Mouse (Mus musculus): Measurements from ENCODE around the gene D10Wsu102e. TPM values are rescaled to one million over a fixed set of nuclear protein-coding genes. Genes with fewer than 3 reads are reported as not detected.
"Not testable (repeated sequence)": the region's sequence is repeated elsewhere in the genome, so short reads cannot be mapped to it uniquely, and the experiment has no call there.

D10Wsu102e gene
- polyA plus RNA-seq, 1 experiment = 1.7 TPM

DNA sequence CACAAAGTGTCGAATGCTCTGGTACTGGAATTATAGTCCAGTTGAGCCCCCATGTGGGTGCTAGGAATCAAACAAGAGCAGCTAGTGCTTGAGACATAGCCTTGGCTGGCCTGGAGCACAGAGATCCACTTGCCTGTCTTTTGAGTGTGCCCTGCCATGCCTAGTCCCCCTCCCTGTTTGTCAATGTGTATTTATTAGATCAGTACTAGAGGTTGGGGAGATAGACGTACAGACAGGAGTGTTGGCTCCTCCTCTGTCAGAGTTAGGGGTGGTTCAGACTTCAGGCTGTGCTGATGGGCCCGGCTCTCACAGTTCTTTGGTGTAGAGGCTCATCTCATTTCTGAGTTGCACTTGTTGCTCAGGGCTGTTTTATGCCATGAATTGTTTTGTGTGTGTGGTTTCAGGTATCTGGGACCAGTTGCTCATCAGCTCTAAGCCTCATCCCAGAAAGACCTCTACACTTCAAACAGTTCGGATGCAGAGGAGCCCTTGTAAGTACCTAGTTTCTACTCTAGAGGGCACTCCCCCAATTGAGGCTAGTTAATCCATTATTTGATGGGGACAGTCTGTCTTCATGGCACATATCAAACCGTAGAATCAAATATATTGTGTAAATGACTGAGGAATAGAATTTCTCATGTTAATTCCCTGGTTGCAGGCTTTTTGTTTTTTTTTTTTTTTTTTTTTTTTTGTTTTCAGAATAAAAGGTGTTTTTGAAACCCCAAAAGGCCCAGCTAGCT, 1.8 kb downstream of the D10Wsu102e start:
- peak in 1 of 2 experiments; percentile 43 for DNase-seq
- WGBS = 29% methylated on average over 5 of the region's 5 CpGs
- peak; percentile 30; the same call in 1 of the 2 replicates for TF ChIP-seq CTCF (IDR thresholded peaks at IDR 0.05; ENCODE audit: borderline replicate concordance, insufficient read depth, low read depth, low read length)
- no peak for TF ChIP-seq POLR2A (IDR thresholded peaks at IDR 0.05; ENCODE audit: borderline replicate concordance, insufficient read depth, low read length)
- no peak overlapping the region for H3K27ac ChIP-seq (ENCODE audit: insufficient read depth, low read length)
- H3K4me3 ChIP-seq (replicated peaks; ENCODE audit: insufficient read depth, low read depth, low read length) = no peak overlapping the region
- H3K27me3 ChIP-seq (ENCODE audit: control insufficient read depth, insufficient read depth, low read length) = no peaks in the 10 kb centered on the region
- no peaks in the 10 kb centered on the region for H3K4me1 ChIP-seq (ENCODE audit: control insufficient read depth, insufficient read depth, low read length)

DNA sequence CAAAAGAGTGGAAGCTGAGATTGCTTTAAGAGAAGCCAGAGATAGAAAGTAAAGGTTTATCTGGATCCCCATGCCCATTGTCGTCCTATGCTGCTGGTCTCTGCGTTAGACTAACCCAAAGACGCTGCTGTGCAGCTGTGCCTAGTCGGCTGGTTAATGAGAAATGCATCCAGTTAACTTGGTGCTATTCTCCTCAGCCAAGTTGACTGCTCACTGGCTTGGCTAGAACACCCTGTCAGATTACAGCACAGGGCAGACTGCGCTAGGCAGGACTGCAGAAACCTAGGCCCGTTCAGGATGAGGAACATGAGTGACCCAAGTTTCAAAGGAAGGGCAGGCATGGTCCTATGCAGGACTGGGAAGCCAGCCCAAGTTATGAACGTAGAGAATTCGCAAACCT, 3.4 kb downstream of the D10Wsu102e start:
- DNase-seq = no peak
- no peak overlapping the region for H3K27ac ChIP-seq (ENCODE audit: insufficient read depth, low read length)
- WGBS = 95% methylated on average over 8 of the region's 8 CpGs
- no peaks in the 10 kb centered on the region for H3K27me3 ChIP-seq (ENCODE audit: control insufficient read depth, insufficient read depth, low read length)
- H3K4me3 ChIP-seq (replicated peaks; ENCODE audit: insufficient read depth, low read depth, low read length) = no peak overlapping the region
- TF ChIP-seq POLR2A (IDR thresholded peaks at IDR 0.05; ENCODE audit: borderline replicate concordance, insufficient read depth, low read length) (no peak), CTCF (IDR thresholded peaks at IDR 0.05; ENCODE audit: borderline replicate concordance, insufficient read depth, low read depth, low read length) (no peak)
- no peaks in the 10 kb centered on the region for H3K4me1 ChIP-seq (ENCODE audit: control insufficient read depth, insufficient read depth, low read length)

DNA sequence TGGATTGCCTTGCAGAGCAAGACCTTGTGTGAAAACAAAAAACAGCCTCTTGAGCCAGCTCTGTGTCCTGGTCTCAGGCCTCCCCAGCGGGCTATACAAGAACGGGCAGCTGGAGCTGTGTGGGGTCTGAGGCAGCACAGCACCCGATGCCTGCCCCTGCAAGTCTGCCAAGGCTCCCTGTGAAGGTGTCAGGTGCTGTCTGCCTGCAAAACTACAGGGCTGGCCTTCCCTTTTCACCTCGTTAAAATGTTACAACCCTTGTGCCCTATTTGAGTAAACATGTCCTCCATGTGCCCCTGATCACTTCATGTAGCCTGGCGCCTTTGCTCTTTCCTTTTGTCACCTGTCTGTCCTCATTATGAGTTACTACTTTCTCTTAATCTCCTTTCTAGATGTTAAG, 8.9 kb downstream of the D10Wsu102e start:
- TF ChIP-seq POLR2A (IDR thresholded peaks at IDR 0.05; ENCODE audit: borderline replicate concordance, insufficient read depth, low read length) = no peak
- TF ChIP-seq CTCF (IDR thresholded peaks at IDR 0.05; ENCODE audit: borderline replicate concordance, insufficient read depth, low read depth, low read length) = no peak
- H3K4me1 ChIP-seq (ENCODE audit: control insufficient read depth, insufficient read depth, low read length) = no peaks in the 10 kb centered on the region; the same call in 1 of the 2 replicates
- H3K4me3 ChIP-seq (replicated peaks; ENCODE audit: insufficient read depth, low read depth, low read length) = no peak overlapping the region
- peak in 1 of 2 experiments; percentile 19 for DNase-seq
- H3K27me3 ChIP-seq (ENCODE audit: control insufficient read depth, insufficient read depth, low read length) = no peaks in the 10 kb centered on the region
- 40% methylated on average over 5 of the region's 5 CpGs for WGBS
- no peak overlapping the region for H3K27ac ChIP-seq (ENCODE audit: insufficient read depth, low read length)

DNA sequence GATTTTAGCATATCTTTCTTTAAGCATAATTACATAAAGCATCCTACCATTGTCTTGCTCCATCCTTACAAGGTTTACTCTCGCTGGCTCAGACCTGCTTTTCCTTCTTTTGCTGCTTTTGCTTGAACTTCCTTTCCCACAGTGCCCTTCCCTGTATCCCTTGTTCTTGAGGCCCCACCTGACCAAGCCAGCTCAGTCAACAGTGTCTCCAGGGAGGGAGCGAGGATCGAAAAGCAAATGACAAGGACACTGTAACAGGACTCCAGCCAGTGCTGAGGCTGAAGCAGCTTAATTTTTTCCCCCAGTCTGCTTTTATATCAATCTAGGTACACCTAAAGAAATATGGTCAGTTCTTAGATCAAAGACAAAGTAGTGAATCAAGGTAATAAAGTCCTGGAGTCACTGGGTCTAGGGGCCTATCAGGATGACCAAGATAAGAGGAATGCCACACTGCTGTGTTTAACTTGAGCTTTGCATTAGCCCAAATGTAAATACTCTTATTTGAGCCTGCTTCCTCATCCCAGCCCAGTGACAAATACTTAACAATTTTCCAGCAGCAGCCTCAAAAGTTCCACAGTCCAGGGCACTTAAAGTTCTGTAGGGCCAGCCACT, 14.1 kb downstream of the D10Wsu102e start:
- 96% methylated on average over 3 of the region's 3 CpGs for WGBS
- Histone ChIP-seq H3K4me1 (ENCODE audit: control insufficient read depth, insufficient read depth, low read length) (no peaks in the 10 kb centered on the region), H3K4me3 (replicated peaks; ENCODE audit: insufficient read depth, low read depth, low read length) (no peak overlapping the region), H3K27ac (ENCODE audit: insufficient read depth, low read length) (no peak overlapping the region), H3K27me3 (ENCODE audit: control insufficient read depth, insufficient read depth, low read length) (no peaks in the 10 kb centered on the region)
- TF ChIP-seq CTCF (IDR thresholded peaks at IDR 0.05; ENCODE audit: borderline replicate concordance, insufficient read depth, low read depth, low read length) = no peak
- TF ChIP-seq POLR2A (IDR thresholded peaks at IDR 0.05; ENCODE audit: borderline replicate concordance, insufficient read depth, low read length) = no peak
- no peak for DNase-seq

DNA sequence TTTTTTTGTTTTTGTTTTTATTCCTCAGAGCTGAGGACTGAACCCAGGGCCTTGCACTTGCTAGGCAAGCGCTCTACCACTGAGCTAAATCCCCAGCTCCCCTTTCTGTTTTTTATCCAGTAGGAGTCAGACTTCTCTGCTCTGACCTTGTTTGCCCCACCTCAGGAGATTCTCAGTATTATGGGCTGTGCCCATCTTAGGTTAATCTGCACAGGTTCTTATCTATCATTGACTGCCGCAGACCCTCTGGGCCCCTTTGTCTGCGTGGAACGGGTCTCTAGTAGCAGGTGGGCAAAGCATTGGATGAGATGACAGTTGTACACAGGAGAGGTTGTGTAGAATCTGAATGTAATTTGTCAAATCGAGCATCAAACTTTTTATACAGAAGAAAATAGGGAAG, 15.4 kb downstream of the D10Wsu102e start:
- not testable (repeated sequence) for DNase-seq; H3K4me3 ChIP-seq (replicated peaks; ENCODE audit: insufficient read depth, low read depth, low read length); H3K27me3 ChIP-seq (ENCODE audit: control insufficient read depth, insufficient read depth, low read length); H3K4me1 ChIP-seq (ENCODE audit: control insufficient read depth, insufficient read depth, low read length); H3K27ac ChIP-seq (ENCODE audit: insufficient read depth, low read length)
- WGBS = 95% methylated on average over 5 of the region's 5 CpGs

DNA sequence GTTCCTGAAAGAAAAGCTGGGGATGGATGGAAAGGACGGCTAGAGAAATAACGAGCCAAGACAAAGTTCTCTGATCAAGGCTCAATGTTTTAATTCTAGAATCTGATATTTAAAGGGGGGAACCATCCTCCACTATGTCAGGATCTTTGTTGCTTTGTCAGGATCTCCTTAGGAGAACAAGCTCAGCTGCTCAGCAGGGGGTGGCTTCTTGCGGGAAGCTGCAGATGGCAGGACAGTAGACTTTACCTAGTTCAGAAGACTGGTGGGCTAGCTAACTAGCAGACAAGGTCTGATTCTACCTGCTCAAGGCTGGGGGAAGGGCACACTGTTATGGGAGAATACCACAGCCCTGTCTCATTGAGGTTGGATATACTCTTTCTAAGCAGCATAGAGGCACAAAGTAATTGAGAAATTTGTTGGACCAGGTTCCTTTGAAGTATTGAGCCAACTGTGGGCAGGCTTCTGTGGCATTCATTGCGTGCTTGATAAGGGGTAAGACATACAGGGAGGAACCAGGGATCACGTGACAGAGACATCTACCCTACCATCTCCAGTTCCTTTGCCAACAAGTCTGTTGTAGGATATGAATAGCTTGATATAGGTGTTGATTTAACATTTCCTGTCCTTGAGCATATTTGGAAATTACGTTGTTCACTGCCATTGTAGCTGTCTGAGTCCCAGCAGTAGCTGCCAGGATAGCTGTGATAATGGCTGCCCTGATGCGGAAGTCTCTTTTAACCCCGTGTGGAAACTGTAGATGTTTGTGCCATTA, 17.1 kb downstream of the D10Wsu102e start:
- H3K27me3 ChIP-seq (ENCODE audit: control insufficient read depth, insufficient read depth, low read length) = no peaks in the 10 kb centered on the region
- H3K4me1 ChIP-seq (ENCODE audit: control insufficient read depth, insufficient read depth, low read length) = no peaks in the 10 kb centered on the region
- no peak for TF ChIP-seq CTCF (IDR thresholded peaks at IDR 0.05; ENCODE audit: borderline replicate concordance, insufficient read depth, low read depth, low read length)
- no peak for TF ChIP-seq POLR2A (IDR thresholded peaks at IDR 0.05; ENCODE audit: borderline replicate concordance, insufficient read depth, low read length)
- no peak overlapping the region for H3K27ac ChIP-seq (ENCODE audit: insufficient read depth, low read length)
- 72% methylated on average over 8 of the region's 8 CpGs for WGBS
- no peak overlapping the region for H3K4me3 ChIP-seq (replicated peaks; ENCODE audit: insufficient read depth, low read depth, low read length)
- peak; percentile 22 for DNase-seq

DNA sequence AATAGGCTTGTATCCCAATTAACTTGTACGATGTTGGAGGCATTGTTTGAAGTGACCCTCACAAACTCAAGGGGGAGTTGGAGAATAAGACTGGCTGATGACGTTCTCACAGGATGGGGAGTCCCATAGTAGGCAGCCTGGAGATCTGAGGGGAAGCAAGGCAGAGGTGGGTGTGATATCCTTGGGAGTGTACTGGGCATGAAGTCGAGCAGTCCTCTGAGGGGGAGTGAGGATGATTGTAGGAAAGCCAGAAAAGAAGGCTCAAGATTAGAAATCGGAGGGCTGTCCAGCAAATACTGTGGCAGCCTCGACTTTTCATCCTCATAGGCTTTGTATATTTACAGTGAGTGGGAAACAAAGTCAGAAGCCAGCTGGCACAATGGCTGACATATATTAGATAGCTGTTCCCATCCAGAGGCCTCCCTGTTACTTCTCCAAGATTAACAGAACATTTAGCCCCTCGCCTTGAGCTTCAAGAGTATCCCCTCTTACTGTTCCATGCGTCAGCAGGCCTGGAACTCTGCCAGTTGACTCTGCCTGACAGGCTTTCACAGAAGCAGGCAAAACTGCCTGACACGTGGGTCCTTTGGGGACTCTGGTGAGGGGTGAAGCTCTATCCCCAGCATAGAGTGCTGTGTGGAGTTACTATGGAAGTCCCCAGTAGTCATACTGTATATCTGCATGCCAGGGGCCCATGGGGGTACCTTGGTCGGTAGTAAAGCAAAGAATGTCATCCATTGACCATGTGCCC, 18.2 kb downstream of the D10Wsu102e start:
- no peak overlapping the region for H3K4me3 ChIP-seq (replicated peaks; ENCODE audit: insufficient read depth, low read depth, low read length)
- DNase-seq = no peak
- no peaks in the 10 kb centered on the region for H3K27me3 ChIP-seq (ENCODE audit: control insufficient read depth, insufficient read depth, low read length)
- no peaks in the 10 kb centered on the region for H3K4me1 ChIP-seq (ENCODE audit: control insufficient read depth, insufficient read depth, low read length)
- H3K27ac ChIP-seq (ENCODE audit: insufficient read depth, low read length) = no peak overlapping the region
- TF ChIP-seq CTCF (IDR thresholded peaks at IDR 0.05; ENCODE audit: borderline replicate concordance, insufficient read depth, low read depth, low read length) = no peak
- no peak for TF ChIP-seq POLR2A (IDR thresholded peaks at IDR 0.05; ENCODE audit: borderline replicate concordance, insufficient read depth, low read length)
- WGBS = 50% methylated on average over 9 of the region's 9 CpGs
